Mouse (Mus musculus): ENCODE data around the gene Olfr1509.

GRCm38 (mm10) chr14:52467395-52467794 lies 24.6 kb downstream of the Olfr1509 start, which contains the start of gene Olfr1508:
- no peak for TF ChIP-seq CTCF (IDR thresholded peaks at IDR 0.05; ENCODE audit: insufficient read depth, low read length)
- no peak for TF ChIP-seq POLR2A (IDR thresholded peaks at IDR 0.05; ENCODE audit: borderline replicate concordance, extremely low read depth, low read depth, low read length)
